Mouse (Mus musculus): ENCODE data around the gene Fgfr2. TPM values are rescaled to one million over a fixed set of nuclear protein-coding genes. Genes with fewer than 3 reads are reported as not detected.

Gene Fgfr2
- polyA plus RNA-seq, 1 experiment from 2014 or later = 18.5 TPM

DNA sequence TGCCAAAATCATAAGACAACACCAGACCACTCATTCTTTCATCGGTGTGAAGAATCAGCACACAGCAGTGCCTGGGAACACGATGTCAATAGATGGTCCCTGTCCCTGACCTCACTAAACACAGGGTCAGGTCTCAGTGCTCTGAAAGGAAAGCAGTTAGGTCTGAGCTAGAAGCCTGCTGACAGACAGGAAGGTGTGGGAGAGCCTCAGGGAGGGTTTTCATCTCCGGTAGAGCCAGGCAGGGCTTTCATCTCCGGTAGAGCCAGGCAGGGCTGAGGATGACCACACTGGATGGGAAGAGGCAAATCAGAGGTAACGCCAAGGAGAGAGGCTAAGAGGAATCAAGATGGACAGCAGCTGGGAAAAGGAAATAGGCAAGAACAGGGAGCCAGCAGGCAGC lies 758.6 kb downstream of the Fgfr2 start:
- H3K4me3 ChIP-seq = no peak overlapping the region

DNA sequence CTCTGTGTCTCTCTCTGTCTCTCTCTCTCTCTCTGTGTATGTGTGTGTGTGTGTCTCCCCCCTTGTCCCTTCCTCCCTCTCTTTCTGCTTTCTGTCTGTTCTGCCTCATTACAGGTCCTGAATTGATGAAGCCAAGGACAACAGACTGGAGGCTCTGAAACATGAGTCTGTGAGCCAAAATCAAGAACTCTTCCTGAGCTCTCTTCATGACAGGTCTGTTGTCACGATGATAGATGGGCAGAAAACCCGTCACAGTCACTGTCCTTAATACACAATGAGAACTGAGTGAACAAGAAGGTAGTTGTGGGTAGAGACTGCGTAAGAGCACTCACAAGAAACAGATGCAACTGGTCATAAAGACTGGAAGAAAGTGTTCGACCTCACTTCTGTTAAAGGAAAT lies 762.8 kb downstream of the Fgfr2 start:
- Histone ChIP-seq H3K9ac (no peak overlapping the region), H3K9me3 (replicated peaks) (no peaks in the 10 kb centered on the region), H3K4me1 (peaks cover 18% of the 10 kb centered on the region), H3K36me3 (no peaks in the 10 kb centered on the region), H3K27ac (no peak overlapping the region), H3K4me2 (no peak overlapping the region), H3K27me3 (replicated peaks) (no peaks in the 10 kb centered on the region), H3K4me3 (no peak overlapping the region)
- ATAC-seq = no peak
- 49% methylated on average over 4 of the region's 4 CpGs for WGBS (ENCODE audit: insufficient replicate concordance)

More for the DNA sequence above, 758.6 kb downstream of the Fgfr2 start:
- H3K4me1 ChIP-seq = peaks cover 18% of the 10 kb centered on the region
- whole genome bisulfite sequencing (ENCODE audit: insufficient replicate concordance) = 25% methylated on average over 5 of the region's 5 CpGs
- no peak for ATAC-seq
- no peaks in the 10 kb centered on the region for H3K9me3 ChIP-seq (replicated peaks)
- no peaks in the 10 kb centered on the region for H3K36me3 ChIP-seq
- H3K27me3 ChIP-seq (replicated peaks) = no peaks in the 10 kb centered on the region
- H3K4me2 ChIP-seq = no peak overlapping the region
- H3K9ac ChIP-seq = no peak overlapping the region
- no peak overlapping the region for H3K27ac ChIP-seq

DNA sequence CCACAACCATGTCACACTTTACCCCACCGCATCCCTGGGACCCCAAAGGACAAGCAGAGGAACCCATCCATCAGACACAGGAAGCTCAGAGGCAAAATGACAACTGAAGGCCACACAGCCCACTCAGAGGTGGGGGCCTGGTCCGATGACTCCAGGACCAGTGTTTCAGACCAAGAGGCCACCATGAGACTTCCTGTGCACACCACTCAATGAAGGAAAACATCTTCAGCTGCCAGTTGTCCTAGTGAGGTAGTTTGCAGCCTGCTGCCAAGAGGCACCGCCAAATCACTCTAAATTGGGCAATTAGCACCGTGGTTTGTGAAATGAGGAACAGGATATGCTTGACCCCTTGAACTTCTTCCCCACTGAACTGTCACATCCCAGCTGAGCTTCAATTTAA lies 764.4 kb downstream of the Fgfr2 start:
- no peak for ATAC-seq
- H3K4me2 ChIP-seq = no peak overlapping the region
- H3K36me3 ChIP-seq = no peaks in the 10 kb centered on the region
- no peaks in the 10 kb centered on the region for H3K9me3 ChIP-seq (replicated peaks)
- no peak overlapping the region for H3K9ac ChIP-seq
- H3K4me1 ChIP-seq = peaks cover 9% of the 10 kb centered on the region; the same call in 1 of the 2 replicates
- no peak overlapping the region for H3K27ac ChIP-seq
- 26% methylated on average over 4 of the region's 4 CpGs for WGBS (ENCODE audit: insufficient replicate concordance)
- no peaks in the 10 kb centered on the region for H3K27me3 ChIP-seq (replicated peaks)
- H3K4me3 ChIP-seq = no peak overlapping the region

DNA sequence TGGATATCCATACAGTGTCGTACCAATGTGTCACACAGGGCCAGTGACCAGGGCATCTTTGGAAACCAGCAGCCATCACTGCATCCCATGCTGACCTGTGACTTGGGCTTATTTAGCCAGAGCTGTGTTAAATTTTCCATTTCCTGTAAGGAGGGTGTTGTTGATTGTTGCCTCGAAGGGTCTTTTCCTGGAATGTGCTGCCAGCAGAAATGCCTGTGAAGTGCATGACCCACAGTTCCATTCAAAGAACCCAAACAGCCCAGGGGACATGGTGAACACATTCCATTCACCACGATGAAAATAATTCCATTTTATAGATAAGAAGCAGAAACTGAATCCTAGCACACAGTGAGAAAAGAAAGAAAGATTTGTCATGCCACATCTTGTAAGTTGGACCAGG lies 764.9 kb downstream of the Fgfr2 start:
- H3K36me3 ChIP-seq = no peaks in the 10 kb centered on the region
- H3K4me3 ChIP-seq = no peak overlapping the region
- no peaks in the 10 kb centered on the region for H3K27me3 ChIP-seq (replicated peaks)
- H3K9me3 ChIP-seq (replicated peaks) = no peaks in the 10 kb centered on the region
- no peak overlapping the region for H3K27ac ChIP-seq
- no peak overlapping the region for H3K4me2 ChIP-seq
- ATAC-seq = no peak
- peaks cover 9% of the 10 kb centered on the region; the same call in 1 of the 2 replicates for H3K4me1 ChIP-seq
- WGBS (ENCODE audit: insufficient replicate concordance) = 50% methylated on average over 3 of the region's 3 CpGs
- no peak overlapping the region for H3K9ac ChIP-seq

DNA sequence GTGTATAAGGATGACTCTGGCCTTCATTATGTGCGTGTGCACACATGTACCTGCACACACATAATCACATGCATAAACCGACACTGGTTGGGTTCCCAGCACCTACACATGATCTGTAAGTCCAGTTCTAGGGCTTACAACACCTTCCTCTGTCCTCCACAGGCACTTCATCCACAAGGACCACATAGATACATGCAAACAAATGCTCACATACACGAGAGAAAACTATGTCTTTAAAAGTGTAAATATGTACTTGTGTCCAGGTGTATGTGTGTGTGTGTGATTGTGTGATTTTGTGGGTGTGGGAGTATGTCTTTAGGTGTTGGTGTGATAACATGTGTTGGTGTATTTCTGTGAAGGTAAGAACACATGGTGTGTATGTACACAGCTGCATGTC lies 765.3 kb downstream of the Fgfr2 start:
- 64% methylated on average over 3 of the region's 3 CpGs for WGBS (ENCODE audit: insufficient replicate concordance)
- ATAC-seq = no peak
- H3K27ac ChIP-seq = no peak overlapping the region
- H3K36me3 ChIP-seq = no peaks in the 10 kb centered on the region
- peaks cover 9% of the 10 kb centered on the region; the same call in 1 of the 2 replicates for H3K4me1 ChIP-seq
- no peak overlapping the region for H3K4me3 ChIP-seq
- H3K9me3 ChIP-seq (replicated peaks) = no peaks in the 10 kb centered on the region
- H3K27me3 ChIP-seq (replicated peaks) = no peaks in the 10 kb centered on the region
- H3K9ac ChIP-seq = no peak overlapping the region
- H3K4me2 ChIP-seq = no peak overlapping the region

DNA sequence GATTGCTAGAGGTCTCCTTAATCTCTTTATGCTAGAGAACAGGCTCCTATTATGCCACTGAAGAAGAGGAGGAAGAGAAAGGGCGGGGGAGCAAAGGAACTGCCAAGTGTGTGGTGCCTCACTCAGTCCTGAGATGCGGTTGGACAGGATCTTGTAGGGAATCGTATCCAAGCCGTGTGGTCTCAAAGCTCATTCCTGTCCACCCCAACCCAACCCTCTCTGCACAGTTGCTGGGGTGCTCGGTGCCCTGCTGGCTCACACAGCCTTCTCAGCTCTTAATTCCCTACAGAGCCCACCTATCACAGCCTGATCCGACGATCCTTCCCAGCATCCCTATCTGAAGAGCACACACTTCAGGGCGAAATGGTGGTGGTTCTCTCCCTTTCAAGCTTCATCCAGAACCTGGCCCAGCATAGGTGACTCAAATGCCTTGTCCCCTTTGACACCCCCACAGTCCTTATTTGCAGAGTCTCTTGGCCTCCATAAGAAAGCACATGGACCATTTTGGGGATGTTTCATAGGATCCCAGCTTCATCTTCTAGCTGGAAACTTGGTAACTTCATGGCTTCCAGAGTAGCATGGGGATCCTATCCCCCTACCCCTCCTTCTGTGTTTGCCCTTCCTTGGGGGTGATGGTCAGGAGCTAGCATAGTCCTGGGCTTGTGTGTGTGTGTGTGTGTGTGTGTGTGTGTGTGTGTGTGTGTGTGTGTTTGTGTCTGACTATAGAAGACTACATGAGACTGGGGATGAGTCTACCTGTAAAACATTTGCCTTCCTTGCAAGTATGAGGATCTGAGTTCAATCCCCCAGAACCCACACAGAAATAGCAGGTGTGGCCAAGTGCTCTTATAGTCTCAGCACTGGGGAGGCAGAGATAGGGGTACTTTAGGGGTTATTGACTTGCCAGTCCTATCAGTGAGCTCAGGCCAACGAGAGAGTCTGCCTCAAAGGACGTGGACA lies 766.0 kb downstream of the Fgfr2 start:
- peaks cover 9% of the 10 kb centered on the region; the same call in 1 of the 2 replicates for H3K4me1 ChIP-seq
- H3K36me3 ChIP-seq = no peaks in the 10 kb centered on the region
- H3K9ac ChIP-seq = no peak overlapping the region
- WGBS (ENCODE audit: insufficient replicate concordance) = 53% methylated on average over 10 of the region's 10 CpGs
- no peak overlapping the region for H3K27ac ChIP-seq
- no peak for ATAC-seq
- no peak overlapping the region for H3K4me3 ChIP-seq
- H3K4me2 ChIP-seq = no peak overlapping the region
- H3K9me3 ChIP-seq (replicated peaks) = no peaks in the 10 kb centered on the region
- no peaks in the 10 kb centered on the region for H3K27me3 ChIP-seq (replicated peaks)

DNA sequence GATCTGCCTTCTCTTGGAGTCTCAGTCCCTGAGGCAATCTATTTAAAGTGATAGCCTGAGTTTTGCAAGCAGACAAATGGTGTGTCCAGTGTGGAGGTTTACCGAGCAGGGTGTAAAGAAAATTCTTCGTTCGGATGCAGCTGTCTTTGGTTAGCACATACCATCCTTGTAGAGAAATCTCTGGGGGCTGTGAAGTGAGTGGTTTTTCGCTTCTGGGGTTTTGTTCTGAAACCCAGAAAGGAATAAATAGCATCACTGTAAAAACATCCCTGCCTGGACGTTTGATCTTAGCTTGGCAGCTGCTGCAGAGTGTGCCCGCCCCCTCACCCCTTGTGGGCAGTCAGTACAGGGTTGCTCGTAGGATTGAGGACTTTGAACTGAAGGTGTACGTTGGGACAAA lies 767.0 kb downstream of the Fgfr2 start:
- H3K4me1 ChIP-seq = peaks cover 9% of the 10 kb centered on the region; the same call in 1 of the 2 replicates
- no peak overlapping the region for H3K4me2 ChIP-seq
- H3K4me3 ChIP-seq = no peak overlapping the region
- H3K9me3 ChIP-seq (replicated peaks) = no peaks in the 10 kb centered on the region
- no peaks in the 10 kb centered on the region for H3K27me3 ChIP-seq (replicated peaks)
- no peak overlapping the region for H3K9ac ChIP-seq
- H3K27ac ChIP-seq = no peak overlapping the region
- H3K36me3 ChIP-seq = no peaks in the 10 kb centered on the region
- ATAC-seq = no peak
- 56% methylated on average over 8 of the region's 8 CpGs for WGBS (ENCODE audit: insufficient replicate concordance)

DNA sequence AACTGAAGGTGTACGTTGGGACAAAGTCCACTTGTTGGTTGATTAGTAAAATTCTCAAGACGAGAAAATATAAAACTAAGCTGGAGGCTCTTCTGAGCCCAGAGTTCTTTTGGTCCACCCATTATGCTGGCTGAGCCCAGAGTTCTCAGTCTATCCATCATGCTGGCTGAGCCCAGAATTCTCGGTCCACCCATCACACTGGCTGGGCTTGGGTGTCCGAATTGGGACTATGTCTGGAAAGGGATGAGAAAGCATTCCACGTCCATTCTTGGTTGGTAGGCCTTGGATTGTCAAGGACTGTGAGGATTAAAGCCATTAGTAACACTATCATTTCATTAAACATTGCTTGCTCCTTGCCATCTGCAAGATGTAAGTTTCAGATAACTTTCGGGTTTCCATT lies 767.4 kb downstream of the Fgfr2 start:
- Histone ChIP-seq H3K36me3 (no peaks in the 10 kb centered on the region), H3K4me2 (no peak overlapping the region), H3K9ac (no peak overlapping the region), H3K4me1 (peaks cover 9% of the 10 kb centered on the region; the same call in 1 of the 2 replicates), H3K27me3 (replicated peaks) (no peaks in the 10 kb centered on the region), H3K4me3 (no peak overlapping the region), H3K9me3 (replicated peaks) (no peaks in the 10 kb centered on the region), H3K27ac (no peak overlapping the region)
- WGBS (ENCODE audit: insufficient replicate concordance) = 57% methylated on average over 6 of the region's 6 CpGs
- no peak for ATAC-seq

DNA sequence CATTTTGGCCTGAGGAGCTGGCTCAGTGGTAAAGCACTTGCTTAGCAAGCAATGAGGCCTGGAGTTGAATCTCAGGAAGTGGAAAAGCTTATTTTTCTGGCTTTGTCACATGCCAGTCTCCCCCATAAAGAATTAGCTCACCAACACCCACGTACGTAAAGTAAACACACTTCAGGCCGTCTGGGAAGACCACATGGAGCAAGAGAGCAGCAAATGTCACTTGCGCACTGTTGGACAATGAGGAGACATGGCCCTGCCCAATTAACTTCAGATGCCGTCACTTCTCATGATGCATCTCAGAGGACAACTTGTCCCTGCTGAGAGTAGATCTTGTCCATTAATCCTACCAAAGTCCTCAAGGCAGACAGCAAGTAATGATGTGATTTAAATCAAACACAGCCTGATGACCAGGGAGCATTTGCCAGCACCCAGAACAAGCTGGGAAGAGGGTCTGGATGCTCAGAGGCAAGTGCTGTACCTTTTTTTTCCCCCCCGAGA lies 774.0 kb downstream of the Fgfr2 start:
- no peaks in the 10 kb centered on the region for H3K36me3 ChIP-seq
- no peaks in the 10 kb centered on the region for H3K9me3 ChIP-seq (replicated peaks)
- 60% methylated on average over 6 of the region's 6 CpGs for WGBS (ENCODE audit: insufficient replicate concordance)
- no peak overlapping the region for H3K4me3 ChIP-seq
- H3K27ac ChIP-seq = no peak overlapping the region
- H3K4me2 ChIP-seq = no peak overlapping the region
- H3K4me1 ChIP-seq = peaks cover 4% of the 10 kb centered on the region; the same call in 1 of the 2 replicates
- ATAC-seq = no peak
- H3K27me3 ChIP-seq (replicated peaks) = no peaks in the 10 kb centered on the region
- no peak overlapping the region for H3K9ac ChIP-seq

DNA sequence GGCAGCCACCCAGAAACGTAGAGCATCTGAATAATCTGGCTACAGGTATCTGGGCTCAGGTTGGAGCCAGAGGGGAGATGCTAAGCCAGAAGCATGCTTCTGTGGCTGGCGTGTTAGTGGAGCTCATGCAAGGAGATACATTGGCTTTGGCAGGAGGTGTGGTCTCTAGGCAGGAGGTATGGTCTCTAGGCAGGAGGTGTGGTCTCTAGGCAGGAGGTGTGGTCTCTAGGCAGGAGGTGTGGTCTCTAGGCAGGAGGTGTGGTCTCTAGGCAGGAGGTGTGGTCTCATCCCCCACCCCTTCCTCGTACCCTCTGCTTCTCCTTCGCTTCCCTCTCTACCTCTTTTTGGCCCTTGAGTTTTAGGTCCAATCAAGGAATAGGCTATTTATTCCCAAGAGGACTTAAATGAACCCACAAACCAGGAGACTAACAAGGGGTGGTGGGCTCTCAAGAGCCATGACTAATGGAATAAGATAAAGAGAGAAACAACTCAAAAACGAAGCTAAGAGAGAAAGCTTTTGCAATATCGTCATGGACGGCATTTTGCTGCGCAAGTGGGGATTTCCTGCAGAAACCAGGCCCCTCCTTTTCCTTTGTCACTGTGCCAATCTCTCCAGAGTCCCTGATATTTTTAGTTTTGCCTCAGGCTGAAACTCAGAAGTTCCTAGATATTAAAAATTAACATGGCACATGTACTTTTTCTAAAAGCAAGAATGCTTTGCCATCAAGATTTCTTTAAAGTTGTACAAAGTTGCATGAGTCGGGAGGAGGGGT lies 775.7 kb downstream of the Fgfr2 start:
- no peaks in the 10 kb centered on the region for H3K9me3 ChIP-seq (replicated peaks)
- no peaks in the 10 kb centered on the region for H3K27me3 ChIP-seq (replicated peaks)
- no peak overlapping the region for H3K4me3 ChIP-seq
- H3K27ac ChIP-seq = no peak overlapping the region
- no peaks in the 10 kb centered on the region for H3K36me3 ChIP-seq
- peaks cover 10% of the 10 kb centered on the region; the same call in 1 of the 2 replicates for H3K4me1 ChIP-seq
- H3K4me2 ChIP-seq = no peak overlapping the region
- no peak for ATAC-seq
- 40% methylated on average over 9 of the region's 9 CpGs for WGBS (ENCODE audit: insufficient replicate concordance)
- no peak overlapping the region for H3K9ac ChIP-seq

DNA sequence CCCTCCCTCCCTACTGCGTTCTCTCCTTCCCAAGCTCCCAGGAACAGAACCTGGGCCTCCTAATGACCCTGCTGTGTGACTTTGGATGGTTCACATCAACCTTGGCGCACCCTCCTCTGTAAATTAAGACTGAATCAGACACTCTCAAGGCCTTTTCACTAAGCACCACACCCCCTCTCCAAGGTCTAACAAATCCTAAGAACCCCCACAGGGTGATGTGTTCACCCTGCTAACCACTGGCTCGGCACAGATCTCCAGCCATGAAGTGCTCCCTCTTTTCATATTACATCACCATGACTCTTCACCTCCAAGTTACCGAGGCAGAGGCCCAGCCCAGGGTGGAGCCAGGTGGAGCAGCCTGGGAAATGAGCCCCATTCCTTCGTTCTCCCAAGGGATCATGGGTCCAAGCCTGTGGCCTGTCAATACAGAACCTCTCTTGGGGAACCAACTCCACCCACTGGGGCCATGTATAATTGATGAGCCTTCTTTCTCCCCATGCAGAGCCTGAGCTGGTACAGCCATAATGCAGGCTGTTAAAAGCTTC lies 777.6 kb downstream of the Fgfr2 start:
- no peak for ATAC-seq
- no peak overlapping the region for H3K9ac ChIP-seq
- no peaks in the 10 kb centered on the region for H3K36me3 ChIP-seq
- peaks cover 10% of the 10 kb centered on the region; the same call in 1 of the 2 replicates for H3K4me1 ChIP-seq
- H3K27me3 ChIP-seq (replicated peaks) = no peaks in the 10 kb centered on the region
- H3K27ac ChIP-seq = no peak overlapping the region
- no peaks in the 10 kb centered on the region for H3K9me3 ChIP-seq (replicated peaks)
- H3K4me2 ChIP-seq = no peak overlapping the region
- no peak overlapping the region for H3K4me3 ChIP-seq
- 68% methylated on average over 5 of the region's 5 CpGs for WGBS (ENCODE audit: insufficient replicate concordance)

Data from liver, embryonic 12.5 days (tissue).